Mouse (Mus musculus): Measurements from ENCODE around the gene Cyp3a25. TPM values are rescaled to one million over a fixed set of nuclear protein-coding genes. Genes with fewer than 3 reads are reported as not detected.

The Cyp3a25 gene
- not detected for polyA plus RNA-seq (2014; fragmentation: Illumina TruSeq; extraction: RNeasy Lipid Tissue Mini Kit (QIAGEN cat#74804); ENCODE audit: low read depth, low replicate concordance)

DNA sequence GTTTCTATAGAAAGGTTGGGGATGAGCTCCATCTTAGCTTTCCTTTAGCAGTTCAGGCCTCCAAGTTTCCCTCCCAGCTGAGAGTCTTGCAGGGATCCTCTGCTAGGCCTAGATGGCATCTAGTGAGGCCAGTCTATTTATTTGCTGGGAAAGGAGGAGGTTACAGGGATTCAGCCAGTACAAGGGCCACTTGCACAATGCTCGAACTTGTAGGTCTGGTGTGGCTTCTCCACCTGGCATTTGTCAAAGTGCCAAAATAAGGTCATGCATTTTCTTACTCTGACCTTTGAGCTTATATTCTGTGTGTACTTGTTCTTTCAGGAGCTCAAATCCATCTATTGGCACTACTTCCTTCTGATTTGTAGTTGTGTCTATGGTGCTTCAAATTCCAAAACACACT lies at the start of gene Cyp3a25:
Gene Cyp3a25 (minus strand): TSS at position 110 of the 400 bp plus-strand sequence.

Other genes starting within 250 kb of the Cyp3a25 start
- not detected for gene Cyp3a44, start 203.7 kb downstream of the Cyp3a25 start, polyA plus RNA-seq (2014; fragmentation: Illumina TruSeq; extraction: RNeasy Lipid Tissue Mini Kit (QIAGEN cat#74804); ENCODE audit: low read depth, low replicate concordance)
- gene Cyp3a11, start 129.7 kb downstream of the Cyp3a25 start, polyA plus RNA-seq (2014; fragmentation: Illumina TruSeq; extraction: RNeasy Lipid Tissue Mini Kit (QIAGEN cat#74804); ENCODE audit: low read depth, low replicate concordance) = not detected
- gene Cyp3a59, start 69.6 kb upstream of the Cyp3a25 start, polyA plus RNA-seq (2014; fragmentation: Illumina TruSeq; extraction: RNeasy Lipid Tissue Mini Kit (QIAGEN cat#74804); ENCODE audit: low read depth, low replicate concordance) = not detected
- gene Gm5565, start 150.9 kb upstream of the Cyp3a25 start, polyA plus RNA-seq (2014; fragmentation: Illumina TruSeq; extraction: RNeasy Lipid Tissue Mini Kit (QIAGEN cat#74804); ENCODE audit: low read depth, low replicate concordance) = not detected
- gene Gm6309, start 161.1 kb upstream of the Cyp3a25 start, polyA plus RNA-seq (2014; fragmentation: Illumina TruSeq; extraction: RNeasy Lipid Tissue Mini Kit (QIAGEN cat#74804); ENCODE audit: low read depth, low replicate concordance) = 0.34 TPM
- 5.3 TPM for gene 1700001J03Rik, start 175.7 kb upstream of the Cyp3a25 start, polyA plus RNA-seq (2014; fragmentation: Illumina TruSeq; extraction: RNeasy Lipid Tissue Mini Kit (QIAGEN cat#74804); ENCODE audit: low read depth, low replicate concordance)
- 39.5 TPM for gene Rnf6, start 211.9 kb upstream of the Cyp3a25 start, polyA plus RNA-seq (2014; fragmentation: Illumina TruSeq; extraction: RNeasy Lipid Tissue Mini Kit (QIAGEN cat#74804); ENCODE audit: low read depth, low replicate concordance)
- gene Cdk8, start 221.6 kb upstream of the Cyp3a25 start, polyA plus RNA-seq (2014; fragmentation: Illumina TruSeq; extraction: RNeasy Lipid Tissue Mini Kit (QIAGEN cat#74804); ENCODE audit: low read depth, low replicate concordance) = 44.4 TPM